Comparison of ENCODE assay signal across 35 mouse cellular contexts in the genomic region with DNA sequence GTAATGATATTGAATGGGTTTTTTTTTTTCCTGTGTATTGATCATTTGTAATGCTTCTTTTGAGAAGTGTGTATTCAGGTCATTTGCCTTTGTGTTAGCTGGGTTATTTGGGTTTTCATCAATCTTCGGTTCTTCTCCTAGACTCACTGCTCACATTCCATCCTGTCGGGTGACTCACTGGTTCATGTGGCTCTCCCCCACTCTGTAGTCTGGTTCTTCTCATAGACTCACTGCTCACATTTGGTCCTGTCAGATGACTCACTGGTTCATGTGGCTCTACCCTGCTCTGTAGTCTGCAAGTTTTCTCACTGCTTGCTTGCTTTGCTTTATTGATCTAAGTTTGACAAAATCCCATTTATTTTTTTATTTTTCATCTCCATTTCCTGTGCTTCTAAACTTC. TPM values are rescaled to one million over a fixed set of nuclear protein-coding genes. Genes with fewer than 3 reads are reported as not detected.
DNase-seq lines count a peak whose midpoint lies in the region; ATAC-seq and TF ChIP-seq lines count a peak whose summit lies in the region.
"Had no signal": no experiment of that assay in that cellular context is flagged by ENCODE, and none has a peak within 500 bp of the region (broad histone marks: within the 10 kb centered on the region; RNA-seq: fewer than 3 reads in every experiment).

No protein-coding gene starts in this region.

- ATAC-seq in heart, embryonic 12.5 days (ENCODE audit: insufficient number of reproducible peaks, low FRiP score), result peak; percentile 68; the same call in 1 of the 2 replicates
- peak; percentile 79 for ATAC-seq in Patski
- ATAC-seq: activated CD4-positive, CD25-positive, alpha-beta regulatory T cell, adult 4 months; forebrain, embryonic 16.5 days; midbrain, embryonic 16.5 days had no signal

- 11% methylated on average over 2 of the region's 2 CpGs for WGBS in heart, embryonic 12.5 days

- no peak overlapping the region for H3K4me3 ChIP-seq in heart, embryonic 12.5 days
- H3K4me3 ChIP-seq in C2C12 (ENCODE audit: insufficient read depth, poor library complexity, severe bottlenecking), result no peak overlapping the region
- H3K4me3 ChIP-seq: embryonic facial prominence, embryonic 10.5 days; embryonic facial prominence, embryonic 15.5 days; heart, embryonic 10.5 days; kidney, embryonic 15.5 days; left cerebral cortex, adult 2 months; limb, embryonic 13.5 days; lung, embryonic 15.5 days; neural tube, embryonic 13.5 days had no signal

- TF ChIP-seq CTCF in C2C12 (IDR thresholded peaks at IDR 0.05; ENCODE audit: control insufficient read depth, insufficient read depth, insufficient read length) (no peak), Patski (IDR thresholded peaks at IDR 0.05) (no peak)

- in situ Hi-C loops in Patski (cut with MboI; ENCODE audit: low pct_unique_long_range_greater_than_20kb), result no loop called here

- H3K36me3 ChIP-seq in heart, embryonic 12.5 days, result no peaks in the 10 kb centered on the region
- no peaks in the 10 kb centered on the region for H3K36me3 ChIP-seq in C2C12 (ENCODE audit: control insufficient read depth, insufficient read depth)
- H3K36me3 ChIP-seq: embryonic facial prominence, embryonic 10.5 days; embryonic facial prominence, embryonic 15.5 days; heart, embryonic 10.5 days; kidney, embryonic 15.5 days; limb, embryonic 13.5 days; lung, embryonic 15.5 days; neural tube, embryonic 13.5 days had no signal

- intact Hi-C loops in heart, postnatal 10 days (cut with DNase I), result no loop called here

- no peak overlapping the region for H3K27ac ChIP-seq in heart, embryonic 12.5 days (ENCODE audit: poor library complexity, severe bottlenecking)
- H3K27ac ChIP-seq: embryonic facial prominence, embryonic 10.5 days; embryonic facial prominence, embryonic 15.5 days; heart, embryonic 10.5 days; hindbrain, embryonic 14.5 days; kidney, embryonic 15.5 days; left cerebral cortex, adult 2 months; limb, embryonic 13.5 days; lung, embryonic 15.5 days; neural tube, embryonic 13.5 days had no signal

- no peaks in the 10 kb centered on the region for H3K79me3 ChIP-seq in C2C12 (ENCODE audit: low read depth)

- no peaks in the 10 kb centered on the region for H3K79me2 ChIP-seq in C2C12 (ENCODE audit: control insufficient read depth, insufficient read depth)

- no peaks in the 10 kb centered on the region for H3K4me1 ChIP-seq in heart, embryonic 12.5 days (replicated peaks)
- H3K4me1 ChIP-seq: embryonic facial prominence, embryonic 10.5 days; embryonic facial prominence, embryonic 15.5 days; kidney, embryonic 15.5 days; limb, embryonic 13.5 days; lung, embryonic 15.5 days; neural tube, embryonic 13.5 days had no signal

- no peak overlapping the region for H3ac ChIP-seq in C2C12 (ENCODE audit: control insufficient read depth, insufficient read length, low read depth)

- no peaks in the 10 kb centered on the region for H3K27me3 ChIP-seq in heart, embryonic 12.5 days (replicated peaks)
- H3K27me3 ChIP-seq in C2C12 (ENCODE audit: control insufficient read depth, insufficient read depth, insufficient read length), result no peaks in the 10 kb centered on the region
- H3K27me3 ChIP-seq in Patski, result peaks cover 15% of the 10 kb centered on the region
- H3K27me3 ChIP-seq: embryonic facial prominence, embryonic 15.5 days; kidney, embryonic 15.5 days; limb, embryonic 13.5 days; lung, embryonic 15.5 days; neural tube, embryonic 13.5 days had no signal

- no peak for DNase-seq in heart, postnatal 10 days
- DNase-seq in Patski (ENCODE audit: low read depth, low spot score), result peak; percentile 42
- peak; percentile 15 for DNase-seq in mesoderm, embryonic 11.5 days (ENCODE audit: low read depth, low spot score)
- no peak for DNase-seq in natural killer cell, adult 2 months (ENCODE audit: low spot score in 2 of 2)
- DNase-seq in cerebellum, adult 18-20 months, result no peak
- DNase-seq: cerebellum, adult 8-10 months; cerebellum, postnatal 25 days; gastrocnemius, postnatal 10 days; kidney, adult 18-20 months; kidney, postnatal 25 days; thymus, postnatal 14 days had no signal

- CTCF ChIA-PET in Patski (lab: Charles Lee), result no interaction called here

- POLR2A ChIA-PET in Patski (lab: Charles Lee), result no interaction called here

- H3K9ac ChIP-seq in heart, embryonic 12.5 days, result no peak overlapping the region
- H3K9ac ChIP-seq: embryonic facial prominence, embryonic 15.5 days; hindbrain, embryonic 14.5 days; kidney, embryonic 15.5 days; limb, embryonic 13.5 days; lung, embryonic 15.5 days; neural tube, embryonic 13.5 days had no signal

- H3K4me2 ChIP-seq in heart, embryonic 12.5 days, result no peak overlapping the region
- H3K4me2 ChIP-seq: embryonic facial prominence, embryonic 15.5 days; hindbrain, embryonic 14.5 days; kidney, embryonic 15.5 days; limb, embryonic 13.5 days; liver, embryonic 11.5 days; lung, embryonic 15.5 days; midbrain, embryonic 11.5 days; neural tube, embryonic 13.5 days had no signal

- H3K9me3 ChIP-seq in heart, embryonic 12.5 days (replicated peaks), result no peaks in the 10 kb centered on the region; the same call in 1 of the 2 replicates
- H3K9me3 ChIP-seq: embryonic facial prominence, embryonic 10.5 days; embryonic facial prominence, embryonic 15.5 days; heart, embryonic 10.5 days; kidney, embryonic 15.5 days; lung, embryonic 15.5 days had no signal

TF ChIP-seq in C2C12, 6 proteins besides CTCF, POLR2A, EP300 and RAD21:
- TF ChIP-seq FOSL1 (IDR thresholded peaks at IDR 0.05; ENCODE audit: insufficient read depth, low read length, poor library complexity, severe bottlenecking) (peak; percentile 34), CEBPB (IDR thresholded peaks at IDR 0.05; ENCODE audit: low read depth) (no peak), USF1 (IDR thresholded peaks at IDR 0.05; ENCODE audit: low read depth) (no peak)

RNA-seq across cellular contexts. Expression of gene Irx6, which starts 32.2 kb away (rescaled TPM):
- polyA plus RNA-seq in heart, embryonic 12.5 days (2016; fragmentation: Nextera tagmentation; extraction: Ambion mirVana), result 3.1 and 3.8 TPM in 2 replicates
- not detected for total RNA-seq in heart, postnatal 10 days (2021)
- polyA plus RNA-seq in C2C12 (2012; fragmentation: generic; extraction: Trizol) (not detected), Patski (2021) (not detected)
- total RNA-seq: adrenal gland, postnatal 36 days; granulocyte monocyte progenitor cell, adult 5-6 weeks; hematopoietic stem cell, adult 5-6 weeks; megakaryocyte progenitor cell, adult 5-6 weeks; MEL had no signal
- polyA plus RNA-seq: activated CD4-positive, CD25-positive, alpha-beta regulatory T cell, adult 4 months; intestine, embryonic 14.5 days; liver, embryonic 11.5 days; liver, embryonic 16.5 days; lung, embryonic 15.5 days; stomach, embryonic 14.5 days had no signal

Comparison
In these comparisons a context has a peak if more than half of its experiments do, and no peak if none do; other contexts are left out.
1. DNase-seq: peak in Patski (single experiment) and mesoderm, embryonic 11.5 days (single experiment); none in heart, postnatal 10 days (0 of 2), natural killer cell, adult 2 months (0 of 2) and cerebellum, adult 18-20 months (0 of 2).